ENCODE assay signal across 20 mouse cellular contexts in genomic region chr1:50646931-50647674, GRCm38 (mm10).
A peak's percentile ranks its signal among the peaks of the same experiment; 100 is the strongest.
DNase-seq lines count a peak whose midpoint lies in the region; ATAC-seq lines count a peak whose summit lies in the region.
"Had no signal": no experiment of that assay in that cellular context is flagged by ENCODE, and none has a peak within 500 bp of the region (broad histone marks: within the 10 kb centered on the region; RNA-seq: fewer than 3 reads in every experiment).

No protein-coding gene starts in this region.

- 80% methylated on average over 2 of the region's 2 CpGs for WGBS in hindbrain, embryonic 11.5 days
- 66% methylated on average over 2 of the region's 2 CpGs for WGBS in hindbrain, embryonic 16.5 days
- WGBS in neural tube, embryonic 12.5 days: 74% methylated on average over 2 of the region's 2 CpGs
- 56% methylated on average over 2 of the region's 2 CpGs for WGBS in neural tube, embryonic 15.5 days
- WGBS in midbrain, embryonic 14.5 days: 74% methylated on average over 2 of the region's 2 CpGs
- 60% methylated on average over 2 of the region's 2 CpGs for WGBS in liver, embryonic 12.5 days (ENCODE audit: insufficient replicate concordance)

- H3K27ac ChIP-seq in hindbrain, embryonic 11.5 days (ENCODE audit: low read depth, low read length): no peak overlapping the region
- no peak overlapping the region for H3K27ac ChIP-seq in hindbrain, embryonic 16.5 days (ENCODE audit: low read depth, low read length)
- no peak overlapping the region for H3K27ac ChIP-seq in neural tube, embryonic 12.5 days
- H3K27ac ChIP-seq in neural tube, embryonic 15.5 days (replicated peaks): no peak overlapping the region
- H3K27ac ChIP-seq in midbrain, embryonic 14.5 days (replicated peaks; ENCODE audit: low read depth, low read length): no peak overlapping the region
- no peak overlapping the region for H3K27ac ChIP-seq in liver, embryonic 12.5 days
- H3K27ac ChIP-seq: embryonic facial prominence, embryonic 10.5 days; heart, adult 2 months; heart, embryonic 13.5 days; liver, embryonic 14.5 days had no signal

- no peak overlapping the region for H3K4me3 ChIP-seq in hindbrain, embryonic 11.5 days (ENCODE audit: low read depth, low read length)
- no peak overlapping the region for H3K4me3 ChIP-seq in hindbrain, embryonic 16.5 days (ENCODE audit: low read length)
- H3K4me3 ChIP-seq in neural tube, embryonic 12.5 days: no peak overlapping the region
- H3K4me3 ChIP-seq in neural tube, embryonic 15.5 days (replicated peaks): no peak overlapping the region
- H3K4me3 ChIP-seq in midbrain, embryonic 14.5 days (replicated peaks; ENCODE audit: low read depth, low read length): no peak overlapping the region
- H3K4me3 ChIP-seq in liver, embryonic 12.5 days: no peak overlapping the region
- H3K4me3 ChIP-seq: embryonic facial prominence, embryonic 10.5 days; heart, adult 2 months; heart, embryonic 13.5 days had no signal

- ATAC-seq in hindbrain, embryonic 11.5 days (ENCODE audit: low FRiP score): peak; percentile 51; the same call in 1 of the 2 replicates
- ATAC-seq in hindbrain, embryonic 16.5 days: no peak
- peak; percentile 41; the same call in 1 of the 2 replicates for ATAC-seq in neural tube, embryonic 12.5 days (ENCODE audit: low FRiP score, low read depth)
- ATAC-seq in neural tube, embryonic 15.5 days (ENCODE audit: low FRiP score): no peak
- ATAC-seq in midbrain, embryonic 14.5 days (ENCODE audit: low FRiP score, low TSS enrichment): no peak
- ATAC-seq in frontal cortex, adult (ENCODE audit: low TSS enrichment): no peak
- no peak for ATAC-seq in liver, embryonic 12.5 days

- DNase-seq in hindbrain, embryonic 11.5 days (ENCODE audit: low spot score): no peak
- peak; percentile 17 for DNase-seq in midbrain, embryonic 14.5 days
- DNase-seq in right cerebral cortex, postnatal 4 days: no peak
- DNase-seq: adrenal gland, postnatal 14 days; cerebellum, adult 9-10 months; gastrocnemius, postnatal 25 days; heart, adult 2 months; heart, postnatal 14 days; kidney, adult 18-20 months; kidney, postnatal 4 days; lung, embryonic 14.5 days; thymus, postnatal 14 days had no signal

- no peaks in the 10 kb centered on the region for H3K9me3 ChIP-seq in hindbrain, embryonic 11.5 days (ENCODE audit: control insufficient read depth, low read length)
- no peaks in the 10 kb centered on the region for H3K9me3 ChIP-seq in hindbrain, embryonic 16.5 days (ENCODE audit: control insufficient read depth, low read length)
- H3K9me3 ChIP-seq in neural tube, embryonic 12.5 days: no peaks in the 10 kb centered on the region
- no peaks in the 10 kb centered on the region for H3K9me3 ChIP-seq in neural tube, embryonic 15.5 days (replicated peaks)
- H3K9me3 ChIP-seq in midbrain, embryonic 14.5 days (ENCODE audit: control insufficient read depth, low read length): no peaks in the 10 kb centered on the region
- no peaks in the 10 kb centered on the region for H3K9me3 ChIP-seq in liver, embryonic 12.5 days (replicated peaks)
- H3K9me3 ChIP-seq: embryonic facial prominence, embryonic 10.5 days; heart, embryonic 13.5 days had no signal

- no peak overlapping the region for H3K9ac ChIP-seq in hindbrain, embryonic 11.5 days (ENCODE audit: low read depth, low read length)
- H3K9ac ChIP-seq in hindbrain, embryonic 16.5 days (ENCODE audit: low read depth, low read length): no peak overlapping the region
- H3K9ac ChIP-seq in neural tube, embryonic 12.5 days: no peak overlapping the region
- no peak overlapping the region for H3K9ac ChIP-seq in neural tube, embryonic 15.5 days (replicated peaks)
- no peak overlapping the region for H3K9ac ChIP-seq in midbrain, embryonic 14.5 days (replicated peaks; ENCODE audit: low read length)
- no peak overlapping the region for H3K9ac ChIP-seq in liver, embryonic 12.5 days
- H3K9ac ChIP-seq: heart, embryonic 13.5 days; liver, embryonic 14.5 days; lung, embryonic 14.5 days had no signal

- H3K4me2 ChIP-seq in hindbrain, embryonic 11.5 days (replicated peaks; ENCODE audit: low read depth, low read length): no peak overlapping the region
- H3K4me2 ChIP-seq in hindbrain, embryonic 16.5 days (ENCODE audit: low read length): no peak overlapping the region
- no peak overlapping the region for H3K4me2 ChIP-seq in neural tube, embryonic 12.5 days (replicated peaks)
- H3K4me2 ChIP-seq in neural tube, embryonic 15.5 days: no peak overlapping the region
- no peak overlapping the region for H3K4me2 ChIP-seq in midbrain, embryonic 14.5 days (ENCODE audit: low read length)
- H3K4me2 ChIP-seq in liver, embryonic 12.5 days: no peak overlapping the region
- H3K4me2 ChIP-seq: heart, embryonic 13.5 days; lung, embryonic 14.5 days had no signal

- H3K4me1 ChIP-seq in hindbrain, embryonic 11.5 days (replicated peaks; ENCODE audit: control insufficient read depth, insufficient read depth, low read length): no peaks in the 10 kb centered on the region
- no peaks in the 10 kb centered on the region for H3K4me1 ChIP-seq in hindbrain, embryonic 16.5 days (ENCODE audit: control insufficient read depth, insufficient read depth, low read depth, low read length)
- H3K4me1 ChIP-seq in neural tube, embryonic 12.5 days: no peaks in the 10 kb centered on the region
- peaks cover 2% of the 10 kb centered on the region; the same call in 1 of the 2 replicates for H3K4me1 ChIP-seq in neural tube, embryonic 15.5 days
- H3K4me1 ChIP-seq in midbrain, embryonic 14.5 days (ENCODE audit: control insufficient read depth, insufficient read depth, low read length): peaks cover 1% of the 10 kb centered on the region; the same call in 1 of the 2 replicates
- no peaks in the 10 kb centered on the region for H3K4me1 ChIP-seq in liver, embryonic 12.5 days
- H3K4me1 ChIP-seq: heart, embryonic 13.5 days had no signal

- no peaks in the 10 kb centered on the region for H3K27me3 ChIP-seq in hindbrain, embryonic 11.5 days (ENCODE audit: control insufficient read depth, insufficient read depth, low read length)
- H3K27me3 ChIP-seq in hindbrain, embryonic 16.5 days (replicated peaks; ENCODE audit: control insufficient read depth, insufficient read depth, low read length): no peaks in the 10 kb centered on the region
- H3K27me3 ChIP-seq in neural tube, embryonic 12.5 days (replicated peaks): no peaks in the 10 kb centered on the region
- H3K27me3 ChIP-seq in neural tube, embryonic 15.5 days (replicated peaks): no peaks in the 10 kb centered on the region
- no peaks in the 10 kb centered on the region for H3K27me3 ChIP-seq in midbrain, embryonic 14.5 days (ENCODE audit: control insufficient read depth, insufficient read depth, low read length)
- no peaks in the 10 kb centered on the region for H3K27me3 ChIP-seq in liver, embryonic 12.5 days (replicated peaks)
- H3K27me3 ChIP-seq: heart, embryonic 13.5 days had no signal

- H3K36me3 ChIP-seq in hindbrain, embryonic 11.5 days (ENCODE audit: control insufficient read depth, insufficient read depth, low read length): no peaks in the 10 kb centered on the region
- H3K36me3 ChIP-seq in hindbrain, embryonic 16.5 days (ENCODE audit: control insufficient read depth, insufficient read depth, low read length): no peaks in the 10 kb centered on the region
- H3K36me3 ChIP-seq in neural tube, embryonic 12.5 days: no peaks in the 10 kb centered on the region
- H3K36me3 ChIP-seq in neural tube, embryonic 15.5 days: no peaks in the 10 kb centered on the region
- no peaks in the 10 kb centered on the region for H3K36me3 ChIP-seq in midbrain, embryonic 14.5 days (ENCODE audit: control insufficient read depth, insufficient read depth, low read length)
- H3K36me3 ChIP-seq in liver, embryonic 12.5 days: no peaks in the 10 kb centered on the region
- H3K36me3 ChIP-seq: embryonic facial prominence, embryonic 10.5 days; heart, embryonic 13.5 days had no signal

Comparison
In these comparisons a context has a peak if more than half of its experiments do, and no peak if none do; other contexts are left out.
1. ATAC-seq: peak in hindbrain, embryonic 11.5 days (single experiment) and neural tube, embryonic 12.5 days (single experiment); none in hindbrain, embryonic 16.5 days (single experiment), neural tube, embryonic 15.5 days (single experiment), midbrain, embryonic 14.5 days (single experiment), frontal cortex, adult (single experiment) and liver, embryonic 12.5 days (single experiment).